Mouse (Mus musculus) T-helper 1 cell (primary cell): ENCODE results near the gene Ebi3.

Source experiments
- in situ Hi-C: fragments of 300-600 bp; cut with MboI, MseI; formaldehyde crosslinking; loops from one replicate; pipeline ENCODE4 v1.15.1; 2025; ENCODE audit warnings: high pct_unique_total_duplicates

Gene Ebi3

GRCm38 (mm10) chr17:55996007-55996406 lies 43.6 kb downstream of the Ebi3 start:
- in situ Hi-C loops: loop anchor here (10.0 kb wide), 1 partner anchor 1141 kb away; no protein-coding TSS in a partner anchor

- in situ Hi-C loops: loop anchor here (10.0 kb wide), 1 partner anchor 1145 kb away; no protein-coding TSS in a partner anchor
These were observed 47.5 kb downstream of the Ebi3 start for GRCm38 (mm10) chr17:55999794-56000499.

GRCm38 (mm10) chr17:56003000-56003399 lies 50.6 kb downstream of the Ebi3 start:
- in situ Hi-C loops: no loop called here

GRCm38 (mm10) chr17:56005415-56006061 lies 53.1 kb downstream of the Ebi3 start, which contains the start of the genes Stap2 and Mpnd:
TSS of gene Stap2 (minus strand) at chr17:56005584.
TSS of gene Mpnd (plus strand) at chr17:56005711.
- in situ Hi-C loops: loop anchor here (5.0 kb wide), 2 partner anchors 1387 to 1863 kb away; no protein-coding TSS in a partner anchor
